Mouse (Mus musculus) left cerebral cortex, adult 2 months (tissue): ENCODE results near the gene Akap13. TPM values are rescaled to one million over a fixed set of nuclear protein-coding genes. Genes with fewer than 3 reads are reported as not detected.
A peak's percentile ranks its signal among the peaks of the same experiment; 100 is the strongest.

ENCODE experiments used
- DNase-seq, 2 experiments: peaks; one replicate each; pipeline ENCODE4 v3.0.0; 2021 to 2022; ENCODE audit warnings: low spot score in 2 of 2, mixed read lengths in 1 of 2; ENCODE audit errors: extremely low spot score in 1 of 2
- H3K27ac ChIP-seq: fragments of 200-600 bp; 2 replicates; pipeline ENCODE4 v1.8.1; 2022
- H3K4me3 ChIP-seq: fragments of 200-600 bp; 2 replicates; pipeline ENCODE4 v1.8.1; 2022
- CTCF ChIP-seq: fragments of 200-600 bp; IDR thresholded peaks from 2 replicates; pipeline ENCODE4 v1.8.1; 2022; ENCODE audit warnings: antibody characterized with exemption, mild to moderate bottlenecking, moderate library complexity
- intact Hi-C: fragments of 180-260 bp; cut with DNase I; formaldehyde crosslinking; loops from one replicate; pipeline ENCODE4 v1.15.1; 2025
- total RNA-seq, 2 experiments: library from RNA; stranded (reverse); gene quantifications; 2 replicates each; pipeline ENCODE4 v1.2.3; 2021

Gene Akap13
- total RNA-seq, 2 experiments from 2014 or later = 26.8 to 28.7 TPM

DNA sequence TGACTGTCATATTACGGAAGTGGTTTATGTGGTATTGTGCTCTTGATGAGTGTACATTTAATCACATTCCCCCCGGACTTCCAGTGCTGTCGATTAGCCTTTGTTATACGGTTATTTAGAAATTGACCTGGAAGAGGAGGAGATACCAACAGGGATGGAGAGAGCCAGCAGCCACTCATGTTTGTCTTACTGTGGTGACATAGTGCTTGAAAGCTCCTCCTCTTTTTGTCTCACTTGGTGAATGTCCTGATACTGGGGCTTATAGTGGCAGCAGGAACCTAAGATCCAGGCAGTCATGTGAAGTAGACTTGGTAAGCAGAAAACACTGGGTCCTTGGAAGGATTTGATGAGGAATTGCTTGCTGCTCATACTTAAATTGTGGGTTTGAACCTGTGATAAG, 44.8 kb downstream of the Akap13 start:
- intact Hi-C loops = no loop called here
- DNase-seq = no peak
- no peak for TF ChIP-seq CTCF
- H3K27ac ChIP-seq = no peak overlapping the region
- no peak overlapping the region for H3K4me3 ChIP-seq

DNA sequence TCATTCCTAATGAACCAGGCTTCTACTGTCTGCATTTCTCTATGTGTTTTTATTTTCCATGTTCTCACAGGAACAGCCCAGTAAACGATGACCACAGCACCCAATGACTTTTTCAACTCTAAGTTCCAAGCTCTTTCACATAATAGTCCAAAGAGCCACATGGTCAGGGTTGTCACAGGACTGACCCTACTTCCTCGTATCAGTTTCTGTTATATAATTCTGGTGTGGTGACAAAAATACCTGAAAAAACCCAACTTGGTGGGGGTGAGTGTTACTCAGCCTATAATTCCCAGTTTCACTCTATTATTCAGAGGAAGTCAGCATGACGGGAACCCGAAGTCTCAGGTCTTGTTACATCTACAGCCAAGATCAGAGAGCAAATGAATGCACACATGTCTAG, 45.5 kb downstream of the Akap13 start:
- no peak overlapping the region for H3K4me3 ChIP-seq
- intact Hi-C loops = no loop called here
- H3K27ac ChIP-seq = no peak overlapping the region
- no peak for DNase-seq
- TF ChIP-seq CTCF = no peak

DNA sequence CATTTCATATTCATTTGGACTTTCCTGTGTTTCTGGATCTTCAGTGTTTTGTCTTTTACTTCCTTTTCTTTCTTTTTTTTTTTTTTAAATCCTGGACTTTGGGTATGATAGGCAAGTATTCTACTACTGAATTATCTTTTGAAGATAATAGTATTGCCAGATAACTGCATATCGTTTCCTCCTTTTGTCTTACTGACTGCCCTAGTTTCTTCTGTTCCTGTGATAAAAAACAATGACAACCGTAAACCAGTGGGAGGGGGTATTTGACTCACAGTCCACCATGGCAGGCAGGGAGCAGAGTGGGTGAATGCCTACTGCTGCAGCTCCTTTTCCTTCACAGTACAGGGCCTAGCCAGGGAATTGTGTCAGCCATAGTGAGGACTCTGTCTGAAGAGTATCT, 49.2 kb downstream of the Akap13 start:
- DNase-seq = no peak
- no peak for TF ChIP-seq CTCF

DNA sequence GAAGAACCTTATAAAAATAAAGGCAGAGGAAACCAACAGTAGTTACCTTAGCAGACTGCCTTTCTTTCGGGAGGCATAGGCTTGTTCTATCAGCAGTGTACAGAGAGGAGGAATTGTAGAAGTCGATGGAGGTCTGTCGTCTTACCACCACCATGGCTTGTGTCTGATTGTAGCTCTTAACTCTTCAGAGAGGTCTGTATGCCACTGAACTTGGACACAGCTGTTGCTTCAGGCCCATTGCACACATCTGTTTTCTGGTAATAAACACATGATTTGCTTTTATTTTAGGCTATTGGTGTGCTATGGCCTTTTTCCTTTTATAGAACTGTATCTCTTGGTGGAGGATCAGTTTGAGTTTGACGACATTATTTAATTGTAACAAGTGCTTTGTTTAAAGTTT, 51.3 kb downstream of the Akap13 start:
- intact Hi-C loops = no loop called here
- DNase-seq = no peak
- TF ChIP-seq CTCF = no peak
- Histone ChIP-seq H3K4me3 (no peak overlapping the region), H3K27ac (no peak overlapping the region)

More for the DNA sequence above, 49.2 kb downstream of the Akap13 start:
- Histone ChIP-seq H3K27ac (no peak overlapping the region), H3K4me3 (no peak overlapping the region)
- intact Hi-C loops = no loop called here

DNA sequence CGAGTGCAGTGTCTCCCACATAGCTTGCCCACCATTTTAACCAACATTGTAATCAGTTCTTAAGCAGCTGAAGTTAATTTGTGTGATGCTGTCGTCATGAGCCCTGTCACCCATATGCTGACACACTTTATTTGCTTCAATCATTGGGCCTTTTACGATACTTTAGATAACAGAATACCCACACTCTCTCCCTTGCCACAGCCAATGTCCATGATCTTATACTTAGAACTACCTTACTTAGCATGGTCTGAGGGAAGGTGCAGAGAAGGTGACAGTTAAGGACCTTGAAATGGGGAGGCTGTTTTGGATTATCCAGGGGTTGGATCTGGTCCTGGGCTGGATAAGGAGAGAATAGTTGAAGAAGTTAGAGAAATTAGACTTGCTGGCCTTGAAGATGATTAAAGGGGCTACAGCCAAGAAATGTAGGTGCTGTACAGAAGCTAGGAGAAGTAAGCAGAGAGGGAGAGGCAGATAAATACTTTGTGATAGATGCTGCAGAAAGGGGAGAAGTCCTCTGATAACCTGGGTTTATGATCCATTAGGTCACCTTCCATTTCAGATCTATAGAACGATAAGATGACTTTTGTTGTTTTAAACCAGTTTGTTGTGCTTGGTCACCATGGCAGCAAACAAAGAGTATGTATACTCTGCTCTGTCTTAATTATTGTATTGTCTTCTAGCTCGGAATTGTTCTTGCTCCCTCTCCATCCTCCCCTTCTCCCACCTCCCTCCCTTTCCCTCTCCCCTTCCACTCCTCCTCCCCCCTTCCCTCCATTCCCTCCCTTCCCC, 53.9 kb downstream of the Akap13 start:
- intact Hi-C loops = no loop called here
- no peak for TF ChIP-seq CTCF
- no peak for DNase-seq
- Histone ChIP-seq H3K4me3 (no peak overlapping the region), H3K27ac (no peak overlapping the region)

DNA sequence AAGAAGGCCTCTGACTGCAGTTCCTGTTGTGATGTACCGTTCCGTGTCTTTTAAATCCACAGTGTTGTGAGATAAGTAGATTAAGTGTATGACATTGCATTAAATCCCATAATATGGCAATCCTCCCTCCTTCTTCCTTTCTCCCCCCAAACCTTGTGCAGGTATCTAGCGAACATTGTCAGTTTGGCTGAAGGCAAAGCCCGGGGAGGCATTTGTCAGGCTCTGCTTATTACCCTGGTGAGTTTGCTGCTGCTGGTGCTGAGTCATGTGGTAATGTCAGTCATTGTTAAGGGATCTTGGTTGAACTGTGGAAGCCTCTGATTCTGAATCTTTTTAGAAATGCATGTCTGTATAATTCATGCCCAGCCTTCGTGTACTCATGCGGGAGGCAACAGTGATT, 60.1 kb downstream of the Akap13 start:
- intact Hi-C loops = no loop called here
- no peak overlapping the region for H3K4me3 ChIP-seq
- H3K27ac ChIP-seq = no peak overlapping the region
- no peak for DNase-seq
- TF ChIP-seq CTCF = no peak

DNA sequence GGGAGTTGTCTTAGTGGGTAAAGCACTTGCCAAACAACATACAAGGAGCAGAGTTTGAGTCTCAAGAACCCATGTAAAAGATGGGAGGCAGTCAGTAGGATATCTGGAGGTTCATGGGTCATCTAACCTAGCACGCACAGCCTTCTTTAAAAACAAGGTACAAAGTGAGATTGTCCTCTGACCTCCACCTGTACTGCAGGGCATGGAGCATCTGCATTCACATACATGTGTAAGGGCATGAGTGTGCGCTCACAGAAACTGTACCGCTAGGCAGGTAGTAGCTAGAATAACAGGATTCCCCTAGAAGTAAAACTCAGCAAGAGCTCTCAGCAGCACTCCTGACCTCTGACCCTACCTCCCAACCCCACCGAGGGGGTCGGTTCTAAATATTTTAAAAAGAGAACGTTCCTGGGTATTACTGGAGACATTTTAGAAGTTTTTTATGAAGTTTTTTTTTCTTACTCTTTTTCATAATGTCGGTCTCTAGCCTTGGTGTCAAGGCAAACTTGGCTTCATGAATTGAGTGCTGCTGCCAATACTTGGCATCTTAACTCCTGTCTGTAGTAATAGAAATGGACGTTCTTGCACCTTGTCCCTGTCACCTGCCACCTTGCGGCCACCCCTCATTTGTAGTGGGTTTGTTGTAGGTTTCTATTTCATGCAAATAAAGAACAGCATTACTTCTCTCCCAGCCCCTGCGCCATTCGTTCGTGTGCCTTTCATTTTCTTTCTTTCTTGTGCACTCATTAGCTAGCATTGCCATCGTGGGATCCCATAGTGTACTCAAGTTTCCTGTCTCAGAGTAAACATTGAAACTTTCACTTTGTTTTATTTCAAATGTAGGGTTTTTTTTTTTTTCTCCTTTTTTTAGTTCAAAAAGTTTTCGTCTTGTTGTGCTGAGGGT, 61.6 kb downstream of the Akap13 start:
- no peak for TF ChIP-seq CTCF
- intact Hi-C loops = no loop called here
- no peak overlapping the region for H3K4me3 ChIP-seq
- no peak overlapping the region for H3K27ac ChIP-seq
- DNase-seq = no peak

DNA sequence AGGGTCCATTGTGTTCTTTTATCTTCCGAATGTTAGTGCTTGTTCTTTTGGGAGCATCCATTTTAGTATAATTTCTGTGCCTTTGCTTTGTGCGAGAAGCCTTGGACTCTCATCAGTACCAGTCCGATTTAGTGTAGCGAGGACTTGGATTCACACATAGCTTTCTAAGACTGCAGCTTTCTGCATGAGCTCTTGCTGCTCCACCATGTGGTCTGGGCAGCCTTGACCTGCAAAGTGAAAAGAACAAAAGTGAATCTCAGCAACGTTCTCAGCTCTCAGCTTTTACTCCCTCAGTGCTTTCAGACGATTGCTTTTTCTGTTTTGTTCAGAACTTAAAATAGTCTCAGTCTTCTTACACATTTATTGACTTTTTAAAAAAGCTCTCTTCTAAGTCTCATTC, 65.2 kb downstream of the Akap13 start:
- no peak for TF ChIP-seq CTCF
- Histone ChIP-seq H3K4me3 (no peak overlapping the region), H3K27ac (no peak overlapping the region)
- intact Hi-C loops = no loop called here
- DNase-seq = no peak

DNA sequence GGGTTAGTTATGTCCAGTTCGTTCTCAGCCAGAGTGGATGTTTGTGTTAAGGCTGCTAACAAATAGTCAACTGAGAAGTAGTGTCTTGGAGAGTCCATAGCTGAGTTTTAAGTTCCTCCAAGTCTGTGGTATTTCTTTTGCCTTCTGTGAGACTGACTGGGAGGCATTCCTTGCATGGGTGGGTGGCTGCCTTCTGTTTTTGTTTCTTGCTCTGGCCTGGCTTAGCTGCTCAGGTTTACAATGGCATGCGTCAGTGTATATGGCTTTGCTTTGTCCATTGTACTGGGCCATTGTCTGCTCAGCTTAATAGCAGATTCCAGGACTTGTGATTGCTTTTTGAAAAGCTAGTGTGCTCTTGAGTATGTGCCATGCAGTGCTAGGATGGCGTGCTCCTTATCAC, 65.9 kb downstream of the Akap13 start:
- Histone ChIP-seq H3K4me3 (no peak overlapping the region), H3K27ac (no peak overlapping the region)
- no peak for DNase-seq
- TF ChIP-seq CTCF = no peak
- intact Hi-C loops = no loop called here

DNA sequence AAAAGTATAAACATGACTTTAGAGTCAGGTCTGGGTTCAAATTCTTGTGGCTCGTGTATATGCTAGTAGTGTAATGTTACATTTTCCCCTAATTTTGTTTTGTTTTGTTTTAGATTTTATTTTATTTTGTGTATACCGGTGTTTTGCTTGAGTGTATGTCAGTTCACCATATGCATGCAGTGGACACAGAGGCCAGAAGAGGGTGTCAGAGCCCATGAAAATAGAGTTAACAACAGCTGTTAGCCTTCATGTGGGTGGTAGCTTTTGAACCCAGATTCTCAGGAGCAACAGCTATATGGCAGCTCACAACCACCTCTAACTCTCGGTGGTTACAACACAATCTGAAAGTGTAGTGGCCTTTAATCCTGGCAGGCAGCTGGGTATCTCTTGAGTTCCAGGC, 66.9 kb downstream of the Akap13 start:
- DNase-seq = no peak
- intact Hi-C loops = no loop called here

DNA sequence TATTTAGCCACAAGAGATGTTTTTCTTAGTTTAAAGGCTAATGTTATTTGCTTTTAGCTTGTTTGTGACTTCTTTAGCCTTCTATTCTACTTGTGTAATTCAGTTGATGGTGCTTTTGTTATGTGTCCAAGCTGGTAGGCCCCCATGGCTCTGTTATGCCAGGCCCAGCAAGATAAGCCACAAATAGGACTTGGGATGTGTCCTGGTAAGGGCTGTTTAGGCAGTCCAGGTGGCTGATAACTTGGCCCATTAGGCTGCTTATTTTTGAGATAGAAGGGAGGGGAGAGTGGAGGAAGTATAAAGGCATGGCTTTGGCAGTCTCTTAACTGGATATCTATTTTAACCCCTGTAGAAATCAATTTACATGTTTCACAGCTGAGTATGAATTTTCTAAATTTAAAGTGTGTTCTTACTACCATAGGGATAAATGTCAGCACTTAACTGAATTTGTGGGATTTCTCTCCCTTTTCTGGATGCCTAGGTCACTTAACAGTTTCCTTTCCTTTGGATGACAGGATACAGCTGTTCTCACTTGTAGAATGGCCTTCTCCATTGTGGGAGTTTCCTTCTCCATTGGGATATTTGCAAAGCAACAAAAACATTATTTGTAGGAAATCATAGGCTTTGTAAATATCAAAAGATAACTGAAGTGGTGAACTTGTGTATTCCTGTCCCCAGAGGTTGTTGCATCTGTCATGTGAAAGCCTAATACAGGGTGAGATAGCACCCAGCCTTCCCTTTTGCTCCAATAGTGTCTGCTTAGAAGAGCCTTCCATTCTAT, 69.6 kb downstream of the Akap13 start:
- no peak overlapping the region for H3K4me3 ChIP-seq
- no peak overlapping the region for H3K27ac ChIP-seq
- DNase-seq = no peak
- TF ChIP-seq CTCF = no peak
- intact Hi-C loops = no loop called here

More for the DNA sequence above, 66.9 kb downstream of the Akap13 start:
- peak; percentile 21 for TF ChIP-seq CTCF
- Histone ChIP-seq H3K27ac (no peak overlapping the region), H3K4me3 (no peak overlapping the region)
